Mouse (Mus musculus) G1E (cell line): ENCODE data around the gene Ankrd54.

Experiments used
- CTCF ChIP-seq: IDR thresholded peaks from 2 replicates; pipeline ENCODE4 v1.5.1; 2012; ENCODE audit warnings: low read depth, low read length, inconsistent platforms, mixed read lengths
- GATA1 ChIP-seq: IDR thresholded peaks from 2 replicates; pipeline ENCODE4 v1.6.1; 2012; ENCODE audit warnings: borderline replicate concordance, low read length, inconsistent platforms, mixed read lengths
- GATA2 ChIP-seq: IDR thresholded peaks from 2 replicates; pipeline ENCODE4 v1.6.1; 2012; ENCODE audit warnings: low read depth, low read length, inconsistent platforms, borderline replicate concordance
- TAL1 ChIP-seq: conservative IDR thresholded peaks from 2 replicates; pipeline ENCODE4 v1.6.1; 2012; ENCODE audit warnings: low read depth, low read length, inconsistent platforms, mixed read lengths

- TF ChIP-seq CTCF (no peak), GATA1 (no peak), TAL1 (no peak), GATA2 (no peak)
These were observed 55.6 kb downstream of the Ankrd54 start for GRCm38 (mm10) chr15:79007059-79007458.
